Mouse (Mus musculus): ENCODE measurements at regions not wholly inside any gene's neighbourhood (a gene's known extent, or its start where the extent isn't known, plus 50 kb on each side); places are given as distances from the start of the nearest gene placed in this dataset.
A peak's percentile ranks its signal among the peaks of the same experiment; 100 is the strongest.

DNA sequence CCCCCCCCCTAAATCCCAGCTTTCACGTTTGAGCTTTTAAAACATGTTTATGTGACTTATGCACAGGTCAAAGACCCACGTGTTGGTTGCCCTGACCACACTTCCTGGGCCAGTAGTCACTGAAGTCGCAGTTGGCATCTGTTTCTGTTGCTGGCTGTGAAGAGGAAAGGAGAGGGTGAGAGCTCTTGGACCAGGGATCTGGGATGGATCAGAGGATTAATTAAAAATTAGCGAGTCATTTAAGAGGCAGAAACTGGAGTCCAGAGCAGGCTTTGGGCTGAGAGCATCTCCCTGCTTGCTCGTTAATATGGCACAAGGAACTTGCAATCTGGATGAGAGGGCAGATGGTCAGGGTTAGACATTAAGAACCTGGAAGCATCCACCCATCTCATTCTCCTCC is 59.1 kb upstream of the Syt6 start:
- peak; percentile 41 to 58 for DNase-seq

GRCm38 (mm10) chr3:103517376-103518304 is 57.4 kb upstream of the Syt6 start:
- peak; percentile 84 to 86 for DNase-seq

DNA sequence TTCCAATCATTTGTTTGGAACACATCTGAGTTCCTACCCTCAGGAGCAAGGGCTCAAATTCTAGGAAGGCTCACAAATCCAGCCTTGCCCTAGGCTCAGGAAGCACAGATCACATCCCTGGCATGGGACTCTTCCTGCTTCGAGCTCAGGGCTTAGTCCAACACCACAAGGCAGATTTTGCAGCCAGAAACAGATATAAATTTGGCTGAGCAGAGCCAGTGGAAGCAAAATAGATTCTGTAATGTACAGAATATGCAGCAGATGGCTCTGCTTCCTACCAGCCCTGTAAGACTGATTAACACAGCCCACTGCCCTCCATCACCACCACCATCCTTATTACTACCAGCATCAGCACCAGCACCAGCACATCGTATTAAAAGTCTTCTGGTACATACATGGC is 56.4 kb upstream of the Syt6 start:
- DNase-seq = peak; percentile 57

Data from cerebellum, postnatal 10 days (tissue).